Comparison of ENCODE assay signal across 13 mouse cellular contexts in the genomic region with DNA sequence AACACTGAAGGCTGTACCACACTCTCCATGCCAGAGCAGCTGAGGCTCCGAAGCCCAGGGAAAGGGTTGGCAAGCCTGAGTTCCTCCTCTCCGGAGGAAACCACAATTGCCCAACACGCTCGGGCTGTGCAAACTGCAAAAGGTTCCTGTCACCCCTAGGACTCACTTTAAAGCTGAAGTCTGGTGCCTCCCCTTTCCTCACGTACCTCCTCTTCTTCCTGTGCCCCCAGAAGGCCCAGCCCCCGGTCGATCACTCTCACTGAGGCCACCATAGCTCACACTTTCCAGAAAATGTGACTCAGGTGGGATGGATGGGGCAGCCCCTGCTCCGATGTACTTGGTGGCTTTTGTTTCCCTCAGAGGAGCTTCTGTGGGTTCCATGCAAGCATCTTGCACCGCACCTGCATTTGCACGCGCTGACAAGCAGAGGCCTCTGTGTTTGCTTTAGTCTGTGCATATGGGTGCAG. TPM values are rescaled to one million over a fixed set of nuclear protein-coding genes. Genes with fewer than 3 reads are reported as not detected.
DNase-seq lines count a peak whose midpoint lies in the region; ATAC-seq lines count a peak whose summit lies in the region.
"Had no signal": no experiment of that assay in that cellular context is flagged by ENCODE, and none has a peak within 500 bp of the region (broad histone marks: within the 10 kb centered on the region; RNA-seq: fewer than 3 reads in every experiment).

A gene (minus strand): TSS at position 137 of the 467 bp plus-strand sequence.

- H3K36me3 ChIP-seq in megakaryocyte, embryonic 14.5 days (replicated peaks; ENCODE audit: low read length), result peaks cover 39% of the 10 kb centered on the region
- H3K36me3 ChIP-seq: hindbrain, embryonic 12.5 days had no signal

- peak; percentile 94 for ATAC-seq in inflammation-experienced regulatory T-cells, adult 6 months
- no peak for ATAC-seq in erythroblast, adult 5-6 weeks (replicated peaks; ENCODE audit: low FRiP score, poor library complexity, severe bottlenecking)
- ATAC-seq: midbrain, embryonic 16.5 days; Patski had no signal

- H3K4me1 ChIP-seq in megakaryocyte, embryonic 14.5 days, result peaks cover 96% of the 10 kb centered on the region
- H3K4me1 ChIP-seq: hindbrain, embryonic 12.5 days had no signal

- peaks cover 8% of the 10 kb centered on the region for H3K9me3 ChIP-seq in megakaryocyte, embryonic 14.5 days
- H3K9me3 ChIP-seq: hindbrain, embryonic 12.5 days had no signal

- H3K27me3 ChIP-seq in megakaryocyte, embryonic 14.5 days (replicated peaks), result no peaks in the 10 kb centered on the region
- H3K27me3 ChIP-seq: hindbrain, embryonic 12.5 days had no signal

- DNase-seq in layer of hippocampus, adult 9-11 months, result peak; percentile 7
- DNase-seq in layer of hippocampus, postnatal 10 days (ENCODE audit: low spot score in 2 of 2), result no peak
- peak; percentile 74 to 84 for DNase-seq in thymus, postnatal 36 days
- DNase-seq in urinary bladder, postnatal 10 days (ENCODE audit: low spot score), result no peak
- DNase-seq in layer of hippocampus, postnatal 25 days (ENCODE audit: extremely low spot score in 1 of 2, low spot score in 1 of 2), result no peak

- H3K4me3 ChIP-seq in megakaryocyte, embryonic 14.5 days (replicated peaks), result peak within 1 kb of the TSS; percentile 91
- H3K4me3 ChIP-seq: erythroblast, embryonic 14.5 days; hindbrain, embryonic 12.5 days had no signal

RNA-seq across cellular contexts. Expression of the gene that starts here (rescaled TPM):
- total RNA-seq in layer of hippocampus, postnatal 10 days (2021), result not detected
- polyA plus RNA-seq in inflammation-experienced regulatory T-cells, adult 6 months (2017; shearing (Covaris generic)), result 10 to 100 TPM; 13.3 to 15.2 (median 14.1) TPM
- 49.5 and 144 TPM in 2 replicates for polyA plus RNA-seq in megakaryocyte, embryonic 14.5 days (2012; ENCODE audit: insufficient read depth, low replicate concordance)
- total RNA-seq in erythroblast, adult 5-6 weeks (2015; ENCODE audit: low replicate concordance), result 1.5 TPM in 1 of 2 replicates, not detected in the other
- 1.5 and 2.0 TPM in 2 replicates for total RNA-seq in erythroblast, adult 5-6 weeks (2017; ENCODE audit: low replicate concordance)
- total RNA-seq in layer of hippocampus, postnatal 25 days (2021), result not detected
- total RNA-seq: left cerebral cortex, postnatal 10 days had no signal
- polyA plus RNA-seq: hindbrain, embryonic 12.5 days; midbrain, embryonic 16.5 days; Patski had no signal

Comparison
In these comparisons a context has a peak if more than half of its experiments do, and no peak if none do; other contexts are left out.
1. DNase-seq: peak in layer of hippocampus, adult 9-11 months (single experiment) and thymus, postnatal 36 days (2 of 2); none in layer of hippocampus, postnatal 10 days (0 of 2), urinary bladder, postnatal 10 days (single experiment) and layer of hippocampus, postnatal 25 days (0 of 2).